Mouse (Mus musculus) kidney, adult 2 months (tissue): ENCODE data around the gene Gtpbp3. TPM values are rescaled to one million over a fixed set of nuclear protein-coding genes. Genes with fewer than 3 reads are reported as not detected.

Experiments used
- DNase-seq: peaks from one replicate; pipeline ENCODE4 v3.0.0; 2021
- H3K27ac ChIP-seq: fragments of 200-500 bp; 2 replicates; pipeline ENCODE4 v1.5.1; 2012; ENCODE audit warnings: low read depth, low read length, control low read depth, inconsistent platforms; ENCODE audit not compliant: insufficient read depth
- H3K27me3 ChIP-seq: fragments of 200-500 bp; replicated peaks from 2 replicates; pipeline ENCODE4 v1.6.1; 2012; ENCODE audit warnings: mild to moderate bottlenecking, moderate library complexity, low read length, inconsistent platforms; ENCODE audit not compliant: control insufficient read depth, insufficient read depth
- H3K36me3 ChIP-seq: fragments of 200-500 bp; 2 replicates; pipeline ENCODE4 v1.6.1; 2012; ENCODE audit warnings: mild to moderate bottlenecking, moderate library complexity, low read length, inconsistent platforms; ENCODE audit not compliant: control insufficient read depth, insufficient read depth
- H3K4me1 ChIP-seq: fragments of 200-500 bp; 2 replicates; pipeline ENCODE4 v1.6.1; 2011; ENCODE audit warnings: low read length; ENCODE audit not compliant: control insufficient read depth, insufficient read depth
- H3K4me3 ChIP-seq: fragments of 200-500 bp; 2 replicates; pipeline ENCODE4 v1.5.1; 2011; ENCODE audit warnings: mild to moderate bottlenecking, low read depth, low read length, control low read depth; ENCODE audit not compliant: insufficient read depth
- CTCF ChIP-seq: fragments of 200-500 bp; conservative IDR thresholded peaks from 2 replicates; pipeline ENCODE4 v1.5.1; 2011; ENCODE audit warnings: low read depth, mild to moderate bottlenecking, control low read depth, low read length, moderate library complexity, mixed read lengths; ENCODE audit not compliant: insufficient read depth, insufficient read length
- POLR2A ChIP-seq: fragments of 200-500 bp; IDR thresholded peaks from one replicate; pipeline ENCODE4 v1.6.1; 2011; ENCODE audit warnings: low read depth, low read length, control low read depth
- WGBS: fragments of 180-500 bp; shearing (Covaris S2); methylation state at CpG from one replicate; pipeline ENCODE4 v1.1.7; 2018; 5-methylcytosine and 5-hydroxymethylcytosine counted together
- polyA plus RNA-seq: library from polyadenylated mRNA; depleted of rRNA; stranded (reverse); fragments of >200 nt; gene quantifications from 2 replicates; pipeline ENCODE4 v1.2.3, GENCODE M21; 2012

The Gtpbp3 gene
- polyA plus RNA-seq, 1 experiment, result 20.2 TPM

DNA sequence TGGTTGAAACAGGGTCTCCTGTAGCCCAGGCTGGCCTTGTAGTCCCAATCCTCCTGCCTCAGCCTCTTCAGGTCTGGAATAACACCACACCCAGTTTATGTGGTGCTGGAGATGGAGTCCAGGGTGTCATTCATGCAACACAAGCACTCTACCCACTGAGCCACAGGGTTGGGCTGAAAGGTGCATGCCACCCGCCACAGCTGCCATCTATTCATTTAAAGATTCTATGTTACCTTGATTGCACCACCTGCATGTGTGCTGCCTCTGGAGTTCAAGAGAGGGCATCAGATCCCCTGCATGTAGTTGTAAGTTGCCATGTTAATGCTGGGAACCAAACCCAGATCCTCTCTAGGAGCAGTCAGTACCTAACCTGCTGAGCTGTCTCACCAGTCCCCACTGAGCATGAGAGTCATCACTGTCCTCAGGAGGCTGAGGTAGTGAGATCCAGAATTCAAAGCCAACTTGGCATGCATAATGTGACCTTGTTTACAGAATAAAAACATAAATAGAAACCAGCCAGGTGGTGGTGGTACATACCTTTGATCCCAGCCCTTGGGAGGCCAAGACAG is 9.3 kb downstream of the Gtpbp3 start:
- WGBS, result 88% methylated on average over 1 of the region's 1 CpGs
- Histone ChIP-seq H3K4me3 (no peak overlapping the region), H3K36me3 (no peaks in the 10 kb centered on the region), H3K27ac (peak overlapping the region; percentile 6; the same call in 1 of the 2 replicates), H3K4me1 (peaks cover 6% of the 10 kb centered on the region; the same call in 1 of the 2 replicates), H3K27me3 (no peaks in the 10 kb centered on the region)
- DNase-seq, result no peak
- no peak for TF ChIP-seq CTCF
- no peak for TF ChIP-seq POLR2A

DNA sequence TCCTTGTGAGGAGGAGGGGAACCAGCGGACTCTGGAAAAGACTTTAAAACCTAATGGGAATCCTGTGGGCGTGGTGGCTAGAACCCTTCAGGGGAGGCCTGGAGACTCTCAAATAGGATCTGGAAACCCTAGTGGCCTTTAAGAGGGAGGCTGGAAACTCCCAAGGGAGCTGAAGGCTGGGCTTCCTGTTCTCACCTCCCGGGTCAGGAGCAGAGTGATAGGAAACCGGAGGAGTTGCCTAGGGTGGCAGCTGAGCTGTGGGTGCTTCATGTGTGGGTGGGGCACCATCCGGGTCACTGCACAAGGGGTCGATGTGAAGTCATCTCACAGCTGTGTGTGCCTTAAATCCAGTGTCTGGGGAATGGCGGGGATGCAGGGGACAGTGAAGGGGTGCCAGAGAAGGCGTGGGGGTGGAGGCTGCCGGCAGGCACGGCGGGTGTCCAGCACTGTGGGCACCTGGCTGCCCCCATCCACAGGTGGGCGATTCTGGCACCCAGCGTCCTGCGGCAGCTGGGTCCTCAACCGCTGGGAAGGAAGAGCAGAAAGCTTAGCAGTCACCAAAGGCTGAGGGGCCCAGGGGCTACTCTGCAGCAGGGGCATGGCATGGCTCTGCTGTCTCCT is 10.1 kb downstream of the Gtpbp3 start:
- WGBS, result 12% methylated on average over 15 of the region's 15 CpGs
- Histone ChIP-seq H3K4me1 (peaks cover 6% of the 10 kb centered on the region; the same call in 1 of the 2 replicates), H3K4me3 (no peak overlapping the region; the same call in 1 of the 2 replicates), H3K36me3 (no peaks in the 10 kb centered on the region), H3K27me3 (no peaks in the 10 kb centered on the region), H3K27ac (peak overlapping the region; percentile 87)
- DNase-seq, result peak; percentile 87
- no peak for TF ChIP-seq POLR2A
- no peak for TF ChIP-seq CTCF

GRCm38 (mm10) chr8:71498816-71499690 is 11.2 kb downstream of the Gtpbp3 start:
- DNase-seq, result peak; percentile 80

GRCm38 (mm10) chr8:71504349-71504748 is 16.4 kb downstream of the Gtpbp3 start:
- no peak for DNase-seq
- Histone ChIP-seq H3K4me1 (peaks cover 4% of the 10 kb centered on the region; the same call in 1 of the 2 replicates), H3K36me3 (no peaks in the 10 kb centered on the region), H3K27me3 (no peaks in the 10 kb centered on the region), H3K27ac (no peak overlapping the region), H3K4me3 (no peak overlapping the region)
- WGBS, result 86% methylated on average over 4 of the region's 4 CpGs
- TF ChIP-seq POLR2A (no peak), CTCF (no peak)

More at GRCm38 (mm10) chr8:71498816-71499690, 11.2 kb downstream of the Gtpbp3 start:
- Histone ChIP-seq H3K4me1 (peaks cover 6% of the 10 kb centered on the region; the same call in 1 of the 2 replicates), H3K27me3 (no peaks in the 10 kb centered on the region), H3K27ac (peak overlapping the region; percentile 89), H3K4me3 (no peak overlapping the region), H3K36me3 (no peaks in the 10 kb centered on the region)
- 41% methylated on average over 16 of the region's 16 CpGs for WGBS
- TF ChIP-seq POLR2A (no peak), CTCF (no peak)

- Histone ChIP-seq H3K27ac (no peak overlapping the region), H3K36me3 (no peaks in the 10 kb centered on the region), H3K27me3 (no peaks in the 10 kb centered on the region), H3K4me3 (no peak overlapping the region), H3K4me1 (0 out of 2 replicates have a peak, but pooled peaks cover 3% of the 10 kb centered on the region)
- DNase-seq, result no peak
- WGBS, result 94% methylated on average over 4 of the region's 4 CpGs
- no peak for TF ChIP-seq CTCF
- no peak for TF ChIP-seq POLR2A
These were observed 17.4 kb downstream of the Gtpbp3 start for GRCm38 (mm10) chr8:71505326-71505725.

DNA sequence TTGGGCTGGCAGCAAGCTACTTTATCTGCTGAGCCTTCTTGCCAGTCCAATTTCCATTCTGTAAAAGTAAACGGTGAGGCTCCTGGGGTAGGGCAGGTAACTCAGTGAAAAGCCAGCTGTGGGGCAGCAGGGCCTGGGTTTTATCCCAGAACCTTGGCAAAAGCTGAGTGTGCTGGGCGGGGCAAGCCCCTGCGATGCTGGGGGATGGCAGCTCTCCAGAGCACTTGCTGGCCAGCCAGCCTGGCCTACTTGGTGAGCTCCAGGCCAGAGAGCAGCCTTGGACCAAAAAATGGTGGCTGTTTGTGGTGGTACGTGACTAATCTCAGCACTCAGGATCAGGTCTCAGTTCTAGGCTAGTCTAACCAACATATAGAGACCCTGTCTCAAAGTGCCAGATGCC is 18.1 kb downstream of the Gtpbp3 start:
- TF ChIP-seq CTCF (no peak), POLR2A (no peak)
- Histone ChIP-seq H3K4me1 (0 out of 2 replicates have a peak, but pooled peaks cover 3% of the 10 kb centered on the region), H3K4me3 (no peak overlapping the region), H3K27ac (no peak overlapping the region), H3K27me3 (no peaks in the 10 kb centered on the region), H3K36me3 (no peaks in the 10 kb centered on the region)
- no peak for DNase-seq
- WGBS, result 68% methylated on average over 4 of the region's 4 CpGs

DNA sequence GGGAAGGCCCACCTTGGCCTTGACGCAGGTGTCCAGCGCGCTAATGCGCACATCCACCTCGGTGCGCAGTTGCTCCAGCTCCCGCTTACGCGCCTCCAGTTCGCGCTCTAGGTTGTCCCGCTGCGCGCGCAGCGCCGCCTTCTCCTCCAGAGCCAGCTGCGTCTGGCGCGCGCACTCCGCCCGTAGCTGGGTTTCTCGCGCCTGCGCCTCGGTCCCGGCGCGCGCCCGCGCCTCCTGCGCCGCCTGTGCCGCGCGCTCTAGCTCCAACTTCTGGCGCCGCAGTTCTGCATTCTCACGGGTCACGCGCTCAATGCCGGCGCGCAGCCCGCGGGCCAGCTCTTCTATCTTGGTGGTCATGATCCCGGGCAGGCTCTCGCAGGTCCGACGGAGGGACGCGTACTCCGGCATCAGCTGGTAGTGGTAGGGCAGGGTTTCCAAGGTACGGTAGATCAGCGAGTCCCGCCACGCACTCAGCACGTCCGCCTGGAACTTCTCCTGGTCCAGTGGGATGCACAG is 19.7 kb downstream of the Gtpbp3 start:
- H3K27me3 ChIP-seq, result no peaks in the 10 kb centered on the region
- H3K4me3 ChIP-seq, result peak overlapping the region; percentile 65
- 0 out of 2 replicates have a peak, but pooled peaks cover 3% of the 10 kb centered on the region for H3K4me1 ChIP-seq
- WGBS, result 1% methylated on average over 61 of the region's 61 CpGs
- DNase-seq, result peak; percentile 80
- H3K27ac ChIP-seq, result peak overlapping the region; percentile 24; the same call in 1 of the 2 replicates
- H3K36me3 ChIP-seq, result no peaks in the 10 kb centered on the region
- TF ChIP-seq POLR2A (no peak), CTCF (no peak)
